8 mouse cellular contexts compared by ENCODE assay signal in the genomic region with DNA sequence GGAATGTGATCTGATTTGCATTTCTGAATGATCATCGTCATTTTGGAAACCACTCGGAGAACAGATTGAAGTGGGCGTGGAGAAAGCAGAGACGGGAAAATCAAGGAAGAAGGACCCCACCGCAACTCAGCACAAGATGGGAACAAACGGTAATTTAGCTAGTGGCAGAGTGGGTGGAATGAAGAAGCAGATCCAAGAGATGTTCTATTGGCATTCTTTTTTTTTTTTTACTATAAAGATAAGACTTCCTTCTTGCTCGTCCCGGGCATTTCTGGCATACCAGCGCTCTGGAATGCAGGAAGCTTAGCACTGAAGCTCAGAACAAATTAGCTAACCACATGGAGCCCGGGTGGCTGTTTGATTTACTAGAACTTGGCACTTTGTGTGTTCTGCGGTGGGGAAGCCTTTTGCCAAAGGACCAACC.
DNase-seq lines count a peak whose midpoint lies in the region; ATAC-seq lines count a peak whose summit lies in the region.

No protein-coding gene starts in this region.

- H3K4me1 ChIP-seq in limb, embryonic 12.5 days (replicated peaks) = peaks cover 20% of the 10 kb centered on the region
- H3K4me1 ChIP-seq in limb, embryonic 10.5 days = peaks cover 23% of the 10 kb centered on the region
- peaks cover 56 to 75% of the 10 kb centered on the region in 2 experiments for H3K4me1 ChIP-seq in heart, embryonic 14.5 days (ENCODE audit: control insufficient read depth in 2 of 2, insufficient read depth in 2 of 2, low read length in 2 of 2)
- H3K4me1 ChIP-seq in hindbrain, embryonic 14.5 days (replicated peaks; ENCODE audit: control insufficient read depth, insufficient read depth, low read length) = no peaks in the 10 kb centered on the region

- ATAC-seq in limb, embryonic 12.5 days (ENCODE audit: insufficient number of reproducible peaks, insufficient read depth, low FRiP score, low TSS enrichment, low read depth) = no peak
- no peak for ATAC-seq in heart, embryonic 14.5 days (ENCODE audit: insufficient number of reproducible peaks, insufficient read depth, low FRiP score, low read depth)
- ATAC-seq in hindbrain, embryonic 14.5 days (ENCODE audit: low FRiP score) = no peak

- 69% methylated on average over 11 of the region's 11 CpGs for WGBS in limb, embryonic 12.5 days
- WGBS in limb, embryonic 10.5 days = 73% methylated on average over 11 of the region's 11 CpGs
- 24% methylated on average over 11 of the region's 11 CpGs for WGBS in heart, embryonic 14.5 days
- 81% methylated on average over 11 of the region's 11 CpGs for WGBS in hindbrain, embryonic 14.5 days

- no peak overlapping the region for H3K4me3 ChIP-seq in limb, embryonic 12.5 days (replicated peaks)
- H3K4me3 ChIP-seq in limb, embryonic 10.5 days = no peak overlapping the region
- no peak overlapping the region for H3K4me3 ChIP-seq in heart, embryonic 14.5 days (ENCODE audit: control insufficient read depth in 1 of 2, insufficient read depth in 1 of 2, low read depth in 1 of 2, low read length in 2 of 2)
- H3K4me3 ChIP-seq in hindbrain, embryonic 14.5 days (replicated peaks; ENCODE audit: low read length) = no peak overlapping the region

- no peaks in the 10 kb centered on the region; the same call in 1 of the 2 replicates for H3K36me3 ChIP-seq in limb, embryonic 12.5 days
- no peaks in the 10 kb centered on the region for H3K36me3 ChIP-seq in limb, embryonic 10.5 days
- no peaks in the 10 kb centered on the region for H3K36me3 ChIP-seq in heart, embryonic 14.5 days (ENCODE audit: control insufficient read depth, insufficient read depth, low read length)
- no peaks in the 10 kb centered on the region for H3K36me3 ChIP-seq in hindbrain, embryonic 14.5 days (replicated peaks; ENCODE audit: control insufficient read depth, insufficient read depth)

- no peak overlapping the region for H3K9ac ChIP-seq in limb, embryonic 12.5 days (replicated peaks)
- H3K9ac ChIP-seq in heart, embryonic 14.5 days (ENCODE audit: low read length) = peak overlapping the region; percentile 54
- H3K9ac ChIP-seq in hindbrain, embryonic 14.5 days = no peak overlapping the region

- H3K27ac ChIP-seq in limb, embryonic 12.5 days = peak overlapping the region; percentile 29; the same call in 1 of the 2 replicates
- H3K27ac ChIP-seq in limb, embryonic 10.5 days = no peak overlapping the region
- peak overlapping the region; percentile 63 to 78 for H3K27ac ChIP-seq in heart, embryonic 14.5 days (replicated peaks in 1 of 2; ENCODE audit: control insufficient read depth in 1 of 2, insufficient read depth in 1 of 2, low read depth in 2 of 2, low read length in 2 of 2)
- H3K27ac ChIP-seq in hindbrain, embryonic 14.5 days = no peak overlapping the region

- H3K9me3 ChIP-seq in limb, embryonic 12.5 days = no peaks in the 10 kb centered on the region
- no peaks in the 10 kb centered on the region for H3K9me3 ChIP-seq in limb, embryonic 10.5 days (replicated peaks)
- H3K9me3 ChIP-seq in heart, embryonic 14.5 days (ENCODE audit: control insufficient read depth, low read length) = no peaks in the 10 kb centered on the region
- no peaks in the 10 kb centered on the region for H3K9me3 ChIP-seq in hindbrain, embryonic 14.5 days (ENCODE audit: control insufficient read depth, low read length)

- no peak overlapping the region for H3K4me2 ChIP-seq in limb, embryonic 12.5 days
- peak overlapping the region; percentile 28 for H3K4me2 ChIP-seq in heart, embryonic 14.5 days (ENCODE audit: low read length)
- H3K4me2 ChIP-seq in hindbrain, embryonic 14.5 days (replicated peaks) = no peak overlapping the region

- DNase-seq in limb, embryonic 10.5 days (ENCODE audit: low spot score) = no peak
- DNase-seq in kidney, postnatal 4 days = peak; percentile 51 to 64
- DNase-seq in right cerebral cortex, adult 2 months (ENCODE audit: low spot score in 2 of 2) = peak; percentile 33 to 49
- DNase-seq in hindbrain, embryonic 14.5 days (ENCODE audit: low spot score) = no peak
- DNase-seq in thymus, postnatal 36 days = no peak
- DNase-seq in ovary, adult 18-20 months (ENCODE audit: low spot score) = no peak

- no peaks in the 10 kb centered on the region for H3K27me3 ChIP-seq in limb, embryonic 12.5 days
- no peaks in the 10 kb centered on the region for H3K27me3 ChIP-seq in limb, embryonic 10.5 days (ENCODE audit: low read depth, poor library complexity, severe bottlenecking)
- H3K27me3 ChIP-seq in heart, embryonic 14.5 days (ENCODE audit: control insufficient read depth, insufficient read depth, low read length) = no peaks in the 10 kb centered on the region
- H3K27me3 ChIP-seq in hindbrain, embryonic 14.5 days (ENCODE audit: control insufficient read depth, insufficient read depth, low read length) = no peaks in the 10 kb centered on the region

Comparison
In these comparisons a context has a peak if more than half of its experiments do, and no peak if none do; other contexts are left out.
1. H3K27ac ChIP-seq: peak in limb, embryonic 12.5 days (single experiment) and heart, embryonic 14.5 days (2 of 2); none in limb, embryonic 10.5 days (single experiment) and hindbrain, embryonic 14.5 days (single experiment).
2. DNase-seq: peak in kidney, postnatal 4 days (2 of 2) and right cerebral cortex, adult 2 months (2 of 2); none in limb, embryonic 10.5 days (single experiment), hindbrain, embryonic 14.5 days (single experiment), thymus, postnatal 36 days (0 of 2) and ovary, adult 18-20 months (single experiment).